Mouse (Mus musculus) cerebral cortex, adult 2 months (tissue): ENCODE measurements around the gene Dguok.

Experiments
- WGBS: fragments of 180-500 bp; shearing (Covaris S2); methylation state at CpG from one replicate; pipeline ENCODE4 v1.1.7; 2018; 5-methylcytosine and 5-hydroxymethylcytosine counted together

Gene Dguok

GRCm38 (mm10) chr6:83506258-83507167 lies at the start of gene Dguok:
Dguok (minus strand) TSS chr6:83506969.
- under 1% methylated on average over 54 of the region's 54 CpGs for WGBS

GRCm38 (mm10) chr6:83555972-83556371 lies 49.2 kb upstream of the Dguok start:
- WGBS, result 70% methylated on average over 6 of the region's 6 CpGs

- WGBS, result 69% methylated on average over 5 of the region's 5 CpGs
These were observed 41.6 kb upstream of the Dguok start for GRCm38 (mm10) chr6:83548346-83548745.

- WGBS, result 79% methylated on average over 3 of the region's 3 CpGs
These were observed 39.0 kb upstream of the Dguok start for GRCm38 (mm10) chr6:83545778-83546177.

- 25% methylated on average over 11 of the region's 11 CpGs for WGBS
These were observed 35.1 kb upstream of the Dguok start for GRCm38 (mm10) chr6:83541756-83542456.

- 20% methylated on average over 4 of the region's 4 CpGs for WGBS
These were observed 33.2 kb upstream of the Dguok start for GRCm38 (mm10) chr6:83540017-83540416.

GRCm38 (mm10) chr6:83536795-83537059 lies 30.0 kb upstream of the Dguok start:
- WGBS, result 69% methylated on average over 6 of the region's 6 CpGs

GRCm38 (mm10) chr6:83536028-83536794 lies 29.4 kb upstream of the Dguok start, which contains the start of gene Actg2:
Actg2 (minus strand) TSS chr6:83536265.
- 80% methylated on average over 12 of the region's 12 CpGs for WGBS

- WGBS, result 84% methylated on average over 2 of the region's 2 CpGs
These were observed 25.8 kb upstream of the Dguok start for GRCm38 (mm10) chr6:83532608-83533007.

GRCm38 (mm10) chr6:83523194-83523593 lies 16.4 kb upstream of the Dguok start:
- WGBS, result 79% methylated on average over 6 of the region's 6 CpGs

GRCm38 (mm10) chr6:83521784-83522183 lies 15.0 kb upstream of the Dguok start:
- 77% methylated on average over 6 of the region's 6 CpGs for WGBS

- 88% methylated on average over 3 of the region's 3 CpGs for WGBS
These were observed 11.9 kb upstream of the Dguok start for GRCm38 (mm10) chr6:83518637-83519036.

- 69% methylated on average over 3 of the region's 3 CpGs for WGBS
These were observed 8.4 kb upstream of the Dguok start for GRCm38 (mm10) chr6:83515172-83515571.

GRCm38 (mm10) chr6:83512495-83512894 lies 5.7 kb upstream of the Dguok start:
- 13% methylated on average over 1 of the region's 1 CpGs for WGBS

GRCm38 (mm10) chr6:83510210-83510609 lies 3.4 kb upstream of the Dguok start:
- 51% methylated on average over 2 of the region's 2 CpGs for WGBS

- 27% methylated on average over 8 of the region's 8 CpGs for WGBS
These were observed 2.7 kb upstream of the Dguok start for GRCm38 (mm10) chr6:83509442-83509841.

GRCm38 (mm10) chr6:83507168-83507546 lies 388 bp upstream of the Dguok start:
- 25% methylated on average over 6 of the region's 6 CpGs for WGBS

GRCm38 (mm10) chr6:83505554-83505953 lies 1.2 kb downstream of the Dguok start:
- WGBS, result 82% methylated on average over 4 of the region's 4 CpGs

- 38% methylated on average over 3 of the region's 3 CpGs for WGBS
These were observed 3.4 kb downstream of the Dguok start for GRCm38 (mm10) chr6:83503361-83503760.

- 53% methylated on average over 3 of the region's 3 CpGs for WGBS
These were observed 4.1 kb downstream of the Dguok start for GRCm38 (mm10) chr6:83502656-83503055.

- WGBS, result 61% methylated on average over 9 of the region's 9 CpGs
These were observed 5.1 kb downstream of the Dguok start for GRCm38 (mm10) chr6:83501524-83502310.
